Mouse (Mus musculus): ENCODE measurements at regions not wholly inside any gene's neighbourhood (a gene's known extent, or its start where the extent isn't known, plus 50 kb on each side); places are given as distances from the start of the nearest gene placed in this dataset.

DNA sequence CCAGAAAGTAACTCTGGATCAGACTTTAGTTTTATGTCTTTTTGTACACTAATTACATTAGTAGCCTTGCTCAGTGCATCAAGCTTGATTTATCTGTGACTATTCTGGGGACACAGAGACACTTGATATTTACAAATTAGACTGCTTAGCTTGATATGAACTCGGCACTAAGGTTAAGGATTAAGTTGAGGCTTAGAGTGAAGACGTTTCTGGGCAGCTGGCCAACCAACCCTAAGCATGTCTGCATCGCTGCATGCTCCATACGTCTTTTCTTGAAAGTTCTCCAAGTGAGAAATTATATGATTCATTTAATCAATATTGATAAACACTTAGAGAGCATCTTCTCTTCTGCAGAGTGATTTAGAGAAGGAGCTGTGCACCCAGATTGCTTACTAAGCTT is 352.6 kb upstream of the Slitrk1 start:
- DNase-seq (ENCODE audit: low read depth), result no peak

DNA sequence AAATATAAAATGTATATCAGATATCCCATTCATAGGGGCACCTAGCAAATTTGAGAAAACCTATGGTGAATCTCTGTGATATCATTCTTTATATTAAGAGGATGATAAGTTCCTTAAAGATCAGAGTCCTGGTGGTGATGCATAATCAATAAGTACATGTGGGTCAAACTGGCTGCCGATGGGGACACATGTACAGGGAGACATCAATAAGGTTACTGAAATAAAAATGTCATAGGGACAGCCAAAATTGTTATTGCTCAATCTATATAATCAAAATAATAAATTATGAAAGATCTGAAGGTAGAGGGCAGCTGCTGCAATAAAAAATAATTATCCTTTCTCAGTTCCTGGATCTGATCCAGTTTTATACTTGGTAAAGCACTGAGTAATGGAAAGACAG is 348.0 kb upstream of the Slitrk1 start:
- no peak for DNase-seq (ENCODE audit: low read depth)

DNA sequence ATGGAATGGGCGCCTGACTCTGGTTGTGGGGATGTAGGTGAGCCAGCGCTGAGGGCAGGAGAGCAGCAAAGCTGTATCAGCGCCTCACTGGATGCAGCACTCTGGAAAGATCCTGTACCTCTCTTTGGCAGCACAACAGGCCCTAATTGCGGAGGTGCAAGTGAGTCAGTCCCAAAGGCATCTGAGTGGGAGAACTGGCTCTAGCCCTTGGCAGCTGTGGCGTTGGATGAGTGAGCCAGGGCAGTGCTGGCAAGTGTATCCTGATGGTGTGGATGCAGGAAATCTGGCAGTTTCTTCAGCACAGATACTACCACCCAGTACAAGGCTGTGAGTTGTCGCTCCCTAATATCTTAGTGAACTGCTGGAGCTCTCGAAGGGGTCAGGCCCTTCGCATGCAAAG is 300.9 kb upstream of the Slitrk1 start:
- DNase-seq (ENCODE audit: low read depth), result peak; percentile 30

DNA sequence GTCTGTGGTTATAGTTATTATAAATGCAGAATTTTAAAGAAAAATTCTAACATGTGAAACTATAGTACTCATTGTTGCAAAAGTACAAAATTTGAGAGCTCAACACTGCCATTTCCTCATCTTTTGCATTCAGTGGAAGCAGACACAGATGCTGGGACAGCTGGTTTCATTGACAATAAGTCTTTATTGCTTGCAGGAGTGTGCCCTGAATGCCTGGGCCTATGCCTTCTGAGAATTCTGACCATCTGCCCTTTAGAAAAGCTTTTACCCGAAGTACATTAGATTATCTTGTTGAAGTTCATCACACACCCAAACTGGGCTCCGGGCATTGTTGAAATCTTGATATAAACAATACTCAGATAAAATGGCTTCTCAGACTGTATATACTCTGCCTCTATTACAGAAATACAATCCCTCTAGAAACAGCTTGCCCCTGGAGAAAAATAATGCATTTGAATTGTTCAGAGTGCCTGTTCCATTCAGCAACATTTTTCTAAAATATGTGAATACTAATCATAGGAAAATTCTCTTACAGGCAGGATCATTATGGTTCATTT is 266.1 kb upstream of the Slitrk1 start:
- DNase-seq (ENCODE audit: low read depth), result no peak

DNA sequence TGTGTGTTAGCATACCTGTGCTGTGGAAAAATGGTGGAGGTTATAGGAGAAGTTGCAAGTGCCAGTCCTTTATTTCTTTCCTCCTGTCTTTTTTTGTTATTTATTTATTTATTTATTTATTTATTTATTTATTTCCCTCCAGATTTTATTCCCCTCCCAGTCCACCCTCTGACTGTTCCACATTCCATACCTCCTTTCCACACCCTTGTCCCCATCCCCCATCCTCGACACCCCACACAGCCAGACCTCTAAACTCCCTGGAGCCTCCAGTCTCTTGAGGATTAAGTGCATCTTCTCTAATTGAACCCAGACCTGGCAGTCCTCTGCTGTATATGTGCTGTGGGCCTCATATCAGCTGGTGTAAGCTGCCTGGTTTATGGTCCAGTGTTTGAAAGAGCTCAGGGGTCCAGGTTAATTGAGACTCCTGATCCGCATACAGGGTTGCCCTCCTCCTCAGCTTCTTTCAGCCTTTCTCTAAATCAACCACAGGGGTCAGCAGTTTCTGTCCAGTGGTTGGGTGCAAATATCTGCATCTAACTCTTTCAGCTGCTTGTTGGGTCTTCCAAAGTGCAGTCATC is 262.7 kb upstream of the Slitrk1 start:
- DNase-seq (ENCODE audit: low read depth), result no peak

DNA sequence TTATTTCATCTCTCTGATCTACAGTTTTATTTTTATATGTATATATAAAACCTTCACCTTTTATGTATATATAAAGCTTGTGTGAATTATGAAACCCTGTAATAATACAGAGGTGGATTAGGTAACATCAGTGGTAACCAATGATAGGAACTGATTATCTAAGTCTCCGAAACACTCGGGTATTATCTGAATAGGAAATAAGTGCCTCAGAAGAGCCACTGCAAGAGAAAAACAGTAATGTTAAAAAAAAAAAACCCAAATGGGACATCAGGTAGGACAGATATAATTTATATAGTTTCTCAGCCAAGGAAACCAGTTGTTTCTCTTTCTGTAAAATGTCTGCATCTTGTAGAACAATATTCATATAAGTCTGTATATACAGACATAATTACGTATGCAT is 261.9 kb upstream of the Slitrk1 start:
- no peak for DNase-seq (ENCODE audit: low read depth)

Measured in fibroblast of lung, adult 2 months (primary cell).